9 mouse cellular contexts compared by ENCODE assay signal in the genomic region with DNA sequence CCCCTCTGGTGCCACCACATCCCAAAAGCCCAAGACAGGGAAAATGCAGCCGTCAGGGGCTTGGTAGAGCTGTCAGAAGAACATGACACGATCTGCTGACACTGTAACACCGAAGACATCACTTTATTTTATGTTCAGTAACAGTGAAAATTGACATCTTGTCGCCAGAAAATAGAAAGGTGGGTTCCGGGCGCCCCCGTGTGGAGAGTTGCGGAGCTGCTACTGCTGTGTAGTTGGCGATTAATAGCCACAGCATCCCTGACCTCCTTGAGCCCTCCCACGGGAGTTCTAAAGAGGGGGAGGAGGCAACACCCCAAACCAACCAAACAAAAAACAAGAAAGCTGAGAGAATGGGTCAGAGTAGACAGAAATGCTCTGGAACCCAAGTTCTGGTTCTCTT. TPM values are rescaled to one million over a fixed set of nuclear protein-coding genes. Genes with fewer than 3 reads are reported as not detected.
DNase-seq lines count a peak whose midpoint lies in the region; TF ChIP-seq lines count a peak whose summit lies in the region.
"Had no signal": no experiment of that assay in that cellular context is flagged by ENCODE, and none has a peak within 500 bp of the region (broad histone marks: within the 10 kb centered on the region; RNA-seq: fewer than 3 reads in every experiment).

No protein-coding gene starts in this region.

- no peaks in the 10 kb centered on the region for H3K4me1 ChIP-seq in lung, adult 2 months (ENCODE audit: control insufficient read depth, insufficient read depth, low read length)

- no peak for TF ChIP-seq POLR2A in lung, adult 2 months (IDR thresholded peaks at IDR 0.05; ENCODE audit: borderline replicate concordance, extremely low read depth, low read depth, low read length)

- peak; percentile 61 for DNase-seq in ovary, postnatal 10 days (ENCODE audit: low spot score)
- DNase-seq in ovary, adult 18-20 months (ENCODE audit: low spot score): no peak
- DNase-seq in cerebellum, adult 8-10 months: peak; percentile 85
- DNase-seq in frontal cortex, postnatal 25 days (ENCODE audit: low spot score in 2 of 2): peak; percentile 70 to 82
- peak; percentile 68 for DNase-seq in kidney, postnatal 14 days
- DNase-seq in lung, adult 2 months: peak; percentile 76
- DNase-seq in ovary, postnatal 14 days (ENCODE audit: low spot score): peak; percentile 78
- DNase-seq in thymus, postnatal 25 days: peak; percentile 75

- 3% methylated on average over 10 of the region's 10 CpGs for WGBS in lung, adult 2 months

- H3K4me3 ChIP-seq in lung, adult 2 months (replicated peaks; ENCODE audit: extremely low read depth, low read depth, low read length): no peak overlapping the region
- H3K4me3 ChIP-seq: erythroblast, embryonic 14.5 days had no signal

- peak; percentile 68 for TF ChIP-seq CTCF in lung, adult 2 months (IDR thresholded peaks at IDR 0.05; ENCODE audit: insufficient read depth, low read length)

RNA-seq across cellular contexts. Expression of gene Magoh, which starts 34.6 kb away (rescaled TPM):
- 22.3 and 39.3 TPM in 2 replicates for polyA plus RNA-seq in lung, adult 2 months (2012; rRNA removed)

RNA-seq across cellular contexts. Expression of gene Lrp8, which starts 42.9 kb away (rescaled TPM):
- 2.2 and 2.8 TPM in 2 replicates for polyA plus RNA-seq in lung, adult 2 months (2012; rRNA removed)

RNA-seq across cellular contexts. Expression of gene 0610037L13Rik, which starts 44.6 kb away (rescaled TPM):
- 31.5 and 40.9 TPM in 2 replicates for polyA plus RNA-seq in lung, adult 2 months (2012; rRNA removed)
